Mouse (Mus musculus) CH12.LX (cell line): Measurements from ENCODE around the gene Proca1. TPM values are rescaled to one million over a fixed set of nuclear protein-coding genes. Genes with fewer than 3 reads are reported as not detected.

Experiments
- DNase-seq: peaks from one replicate; pipeline ENCODE4 v3.0.0-alpha.2; 2013; ENCODE audit errors: extremely low read depth
- H3K27ac ChIP-seq: 2 replicates; pipeline ENCODE4 v1.5.1; 2012; ENCODE audit warnings: low read depth, mild to moderate bottlenecking, control low read depth, moderate library complexity; ENCODE audit not compliant: insufficient read depth
- H3K27me3 ChIP-seq: replicated peaks from 2 replicates; pipeline ENCODE3; 2012; ENCODE audit warnings: inconsistent platforms
- H3K36me3 ChIP-seq, 2 experiments: replicated peaks in 1 of 2; 2 replicates each; pipeline versions ENCODE3 to v1.6.1; 2012; ENCODE audit warnings: inconsistent platforms in 1 of 2, low read length in 1 of 2, mild to moderate bottlenecking in 1 of 2, mixed read lengths in 1 of 2, moderate library complexity in 1 of 2; ENCODE audit not compliant: control insufficient read depth in 1 of 2, insufficient read depth in 1 of 2
- H3K4me1 ChIP-seq, 2 experiments: 2 replicates each; pipeline ENCODE4 v1.6.1; 2012; ENCODE audit warnings: inconsistent platforms in 1 of 2, moderate library complexity in 1 of 2; ENCODE audit not compliant: insufficient read depth in 2 of 2, control insufficient read depth in 1 of 2
- H3K4me2 ChIP-seq: 2 replicates; pipeline ENCODE4 v1.6.1; 2012; ENCODE audit warnings: low read depth, mild to moderate bottlenecking, control low read depth; ENCODE audit not compliant: poor library complexity, insufficient read depth, severe bottlenecking
- H3K4me3 ChIP-seq, 3 experiments: fragments of 150-350 bp in 1 of 3; sonication (generic) in 1 of 3; replicated peaks in 1 of 3; 2 replicates each; pipeline versions ENCODE3 to v1.5.1; 2011 to 2012; ENCODE audit warnings: low read depth in 2 of 3, low read length in 2 of 3, mild to moderate bottlenecking in 2 of 3, moderate library complexity in 2 of 3, control low read depth in 1 of 3, improper control_type of control experiment in 1 of 3, inconsistent platforms in 1 of 3, mixed read lengths in 1 of 3; ENCODE audit not compliant: poor library complexity in 1 of 3
- H3K79me2 ChIP-seq: replicated peaks from 2 replicates; pipeline ENCODE4 v1.6.1; 2012; ENCODE audit warnings: mild to moderate bottlenecking, moderate library complexity; ENCODE audit not compliant: control insufficient read depth, poor library complexity, insufficient read depth, severe bottlenecking; ENCODE audit errors: extremely low read depth
- H3K9ac ChIP-seq: 2 replicates; pipeline ENCODE4 v1.6.1; 2012; ENCODE audit warnings: low read depth, mild to moderate bottlenecking, control low read depth, moderate library complexity; ENCODE audit not compliant: insufficient read depth
- H3K9me3 ChIP-seq: replicated peaks from 2 replicates; pipeline ENCODE3; 2012; ENCODE audit warnings: low read length, inconsistent platforms, mixed read lengths
- BHLHE40 ChIP-seq: IDR thresholded peaks from 2 replicates; pipeline ENCODE4 v1.6.1; 2011; ENCODE audit warnings: mild to moderate bottlenecking, low read depth, low read length, improper control_type of control experiment
- CHD1 ChIP-seq: IDR thresholded peaks from 2 replicates; pipeline ENCODE4 v1.6.1; 2012; ENCODE audit warnings: low read depth, low read length, improper control_type of control experiment, inconsistent platforms
- CHD2 ChIP-seq: IDR thresholded peaks from 2 replicates; pipeline ENCODE4 v1.6.1; 2011; ENCODE audit warnings: low read length, improper control_type of control experiment
- CTCF ChIP-seq, 2 experiments: IDR thresholded peaks in 1 of 2; conservative IDR thresholded peaks in 1 of 2; 2 replicates each; pipeline ENCODE4 v1.5.1; 2011 to 2012; ENCODE audit warnings: low read depth in 2 of 2, low read length in 2 of 2, improper control_type of control experiment in 1 of 2, inconsistent platforms in 1 of 2, mild to moderate bottlenecking in 1 of 2, moderate library complexity in 1 of 2
- E2F4 ChIP-seq: IDR thresholded peaks from 2 replicates; pipeline ENCODE4 v1.6.1; 2011; ENCODE audit warnings: low read depth, low read length, improper control_type of control experiment; ENCODE audit not compliant: insufficient replicate concordance
- ELF1 ChIP-seq: IDR thresholded peaks from 2 replicates; pipeline ENCODE4 v1.6.1; 2014; ENCODE audit warnings: low read depth, mild to moderate bottlenecking, inconsistent platforms, low read length, improper control_type of control experiment
- EP300 ChIP-seq: IDR thresholded peaks from 2 replicates; pipeline ENCODE4 v1.6.1; 2011; ENCODE audit warnings: low read length, improper control_type of control experiment
- ETS1 ChIP-seq: conservative IDR thresholded peaks from 2 replicates; pipeline ENCODE4 v1.6.1; 2012; ENCODE audit warnings: low read depth, mild to moderate bottlenecking, inconsistent platforms, low read length, improper control_type of control experiment, moderate library complexity
- GABPA ChIP-seq: IDR thresholded peaks from 2 replicates; pipeline ENCODE4 v1.6.1; 2012; ENCODE audit warnings: low read depth, low read length, improper control_type of control experiment, inconsistent platforms; ENCODE audit not compliant: insufficient replicate concordance
- HCFC1 ChIP-seq: IDR thresholded peaks from 2 replicates; pipeline ENCODE4 v1.6.1; 2012; ENCODE audit warnings: low read depth, mild to moderate bottlenecking, inconsistent platforms, low read length, improper control_type of control experiment
- IRF4 ChIP-seq: IDR thresholded peaks from 2 replicates; pipeline ENCODE4 v1.6.1; 2014; ENCODE audit warnings: low read depth, mild to moderate bottlenecking, inconsistent platforms, low read length, improper control_type of control experiment
- JUN ChIP-seq: IDR thresholded peaks from 2 replicates; pipeline ENCODE4 v1.6.1; 2011; ENCODE audit warnings: low read depth, mild to moderate bottlenecking, low read length, improper control_type of control experiment, moderate library complexity; ENCODE audit not compliant: insufficient read depth
- JUND ChIP-seq: conservative IDR thresholded peaks from 2 replicates; pipeline ENCODE4 v1.6.1; 2011; ENCODE audit warnings: low read depth, low read length, improper control_type of control experiment
- KAT2A ChIP-seq: IDR thresholded peaks from 2 replicates; pipeline ENCODE4 v1.6.1; 2012; ENCODE audit warnings: low read length, improper control_type of control experiment, inconsistent platforms; ENCODE audit not compliant: insufficient replicate concordance
- MAFK ChIP-seq: IDR thresholded peaks from 2 replicates; pipeline ENCODE4 v1.6.1; 2011; ENCODE audit warnings: low read length, improper control_type of control experiment; ENCODE audit not compliant: insufficient replicate concordance
- MAX ChIP-seq: IDR thresholded peaks from 2 replicates; pipeline ENCODE4 v1.6.1; 2011; ENCODE audit warnings: low read length, improper control_type of control experiment
- MAZ ChIP-seq: IDR thresholded peaks from 2 replicates; pipeline ENCODE4 v1.6.1; 2012; ENCODE audit warnings: low read depth, mild to moderate bottlenecking, inconsistent platforms, low read length, improper control_type of control experiment, moderate library complexity
- MEF2A ChIP-seq: IDR thresholded peaks from 2 replicates; pipeline ENCODE4 v1.6.1; 2014; ENCODE audit warnings: low read depth, mild to moderate bottlenecking, inconsistent platforms, low read length, improper control_type of control experiment, borderline replicate concordance
- MXI1 ChIP-seq: IDR thresholded peaks from 2 replicates; pipeline ENCODE4 v1.6.1; 2011; ENCODE audit warnings: mild to moderate bottlenecking, low read depth, low read length, improper control_type of control experiment
- MYC ChIP-seq: IDR thresholded peaks from 2 replicates; pipeline ENCODE4 v1.6.1; 2011; ENCODE audit warnings: low read depth, mild to moderate bottlenecking, improper control_type of control experiment, low read length
- NELFE ChIP-seq: IDR thresholded peaks from 2 replicates; pipeline ENCODE4 v1.6.1; 2011; ENCODE audit warnings: low read depth, low read length, improper control_type of control experiment
- NRF1 ChIP-seq: IDR thresholded peaks from 2 replicates; pipeline ENCODE4 v1.6.1; 2014; ENCODE audit warnings: low read depth, mild to moderate bottlenecking, inconsistent platforms, low read length, improper control_type of control experiment, moderate library complexity
- PAX5 ChIP-seq: IDR thresholded peaks from 2 replicates; pipeline ENCODE4 v1.6.1; 2012; ENCODE audit warnings: low read length, inconsistent platforms, mixed read lengths
- POLR2A ChIP-seq: IDR thresholded peaks from 2 replicates; pipeline ENCODE4 v1.6.1; 2011; ENCODE audit warnings: low read depth, mild to moderate bottlenecking, improper control_type of control experiment, low read length
- POLR2AphosphoS2 ChIP-seq: IDR thresholded peaks from 2 replicates; pipeline ENCODE4 v1.6.1; 2011; ENCODE audit warnings: low read depth, low read length, improper control_type of control experiment
- RAD21 ChIP-seq: IDR thresholded peaks from 2 replicates; pipeline ENCODE4 v1.6.1; 2011; ENCODE audit warnings: low read depth, mild to moderate bottlenecking, low read length, improper control_type of control experiment, moderate library complexity
- RCOR1 ChIP-seq: conservative IDR thresholded peaks from 2 replicates; pipeline ENCODE4 v1.6.1; 2012; ENCODE audit warnings: low read depth, mild to moderate bottlenecking, inconsistent platforms, low read length, improper control_type of control experiment
- SIN3A ChIP-seq: IDR thresholded peaks from 2 replicates; pipeline ENCODE4 v1.6.1; 2012; ENCODE audit warnings: low read length, improper control_type of control experiment, inconsistent platforms
- SMC3 ChIP-seq: IDR thresholded peaks from 2 replicates; pipeline ENCODE4 v1.6.1; 2011; ENCODE audit warnings: low read depth, low read length, improper control_type of control experiment
- TBP ChIP-seq: conservative IDR thresholded peaks from 2 replicates; pipeline ENCODE4 v1.6.1; 2011; ENCODE audit warnings: low read depth, low read length, improper control_type of control experiment
- TCF12 ChIP-seq: IDR thresholded peaks from 2 replicates; pipeline ENCODE4 v1.6.1; 2014; ENCODE audit warnings: low read depth, mild to moderate bottlenecking, inconsistent platforms, low read length, improper control_type of control experiment
- UBTF ChIP-seq: IDR thresholded peaks from 2 replicates; pipeline ENCODE4 v1.6.1; 2012; ENCODE audit warnings: low read depth, mild to moderate bottlenecking, inconsistent platforms, low read length, improper control_type of control experiment, moderate library complexity
- USF1 ChIP-seq: IDR thresholded peaks from 2 replicates; pipeline ENCODE4 v1.6.1; 2014; ENCODE audit warnings: low read depth, mild to moderate bottlenecking, inconsistent platforms, low read length, improper control_type of control experiment
- USF2 ChIP-seq: conservative IDR thresholded peaks from 2 replicates; pipeline ENCODE4 v1.6.1; 2011; ENCODE audit warnings: low read depth, low read length, improper control_type of control experiment
- ZC3H11A ChIP-seq: IDR thresholded peaks from 2 replicates; pipeline ENCODE4 v1.6.1; 2012; ENCODE audit warnings: low read depth, mild to moderate bottlenecking, inconsistent platforms, low read length, improper control_type of control experiment
- ZKSCAN1 ChIP-seq: IDR thresholded peaks from 2 replicates; pipeline ENCODE4 v1.6.1; 2012; ENCODE audit warnings: low read depth, inconsistent platforms, low read length, improper control_type of control experiment, borderline replicate concordance
- ZMIZ1 ChIP-seq: IDR thresholded peaks from 2 replicates; pipeline ENCODE4 v1.6.1; 2012; ENCODE audit warnings: low read depth, mild to moderate bottlenecking, inconsistent platforms, low read length, improper control_type of control experiment
- ZNF384 ChIP-seq: IDR thresholded peaks from 2 replicates; pipeline ENCODE4 v1.6.1; 2012; ENCODE audit warnings: low read depth, low read length, improper control_type of control experiment, inconsistent platforms
- dilution Hi-C: fragments of 300-500 bp; cut with MboI; formaldehyde crosslinking; loops from 2 replicates; pipeline ENCODE4 v1.14.3; 2020; ENCODE audit warnings: low sequenced_read_pairs; ENCODE audit not compliant: extremely low pct_unique_long_range_greater_than_20kb, extremely low pct_ligation_motif_present
- in situ Hi-C: fragments of 300-500 bp; cut with MboI; formaldehyde crosslinking; loops from 3 replicates; pipeline ENCODE4 v1.14.3; 2019; ENCODE audit warnings: low sequenced_read_pairs, low pct_ligation_motif_present, low pct_unique_long_range_greater_than_20kb, mixed read lengths
- polyA plus RNA-seq: library from polyadenylated mRNA; unstranded; fragments of >175 nt; gene quantifications from 2 replicates; pipeline ENCODE4 v1.2.1, GENCODE M21; 2012; ENCODE audit warnings: low read depth; ENCODE audit not compliant: insufficient read length
- total RNA-seq, 2 experiments: library from RNA; depleted of rRNA; stranded (reverse); fragments of 300-350 nt in 1 of 2; fragments of >200 nt in 1 of 2; gene quantifications; 2 replicates each; pipeline ENCODE4 v1.2.3; 2012 to 2014

Proca1 gene
- total and polyA plus RNA-seq, 3 experiments = 0.40 TPM; not detected in 2

- peak within 1 kb of the TSS; percentile 73 for H3K4me2 ChIP-seq
- H3K4me3 ChIP-seq = peak within 1 kb of the TSS; percentile 65 to 72 (median 66)
- TF ChIP-seq PAX5 = no peak
- TF ChIP-seq RCOR1 = no peak
- no peak for TF ChIP-seq USF2
- TF ChIP-seq KAT2A = no peak
- no peak for TF ChIP-seq HCFC1
- no peak for TF ChIP-seq USF1
- peak; percentile 92 for TF ChIP-seq NELFE
- no peak for TF ChIP-seq CHD1
- no peak; the same call in 1 of the 2 replicates for TF ChIP-seq SMC3
- peak; percentile 20; the same call in 1 of the 2 replicates for TF ChIP-seq BHLHE40
- no peak for TF ChIP-seq ETS1
- peak; percentile 8; the same call in 1 of the 2 replicates for TF ChIP-seq MAX
- TF ChIP-seq TCF12 = peak; percentile 47; the same call in 1 of the 2 replicates
- TF ChIP-seq EP300 = no peak
- TF ChIP-seq ZKSCAN1 = no peak
- peak; percentile 44; the same call in 1 of the 2 replicates for TF ChIP-seq POLR2AphosphoS2
- TF ChIP-seq RAD21 = no peak
- peak; percentile 89 for TF ChIP-seq NRF1
- TF ChIP-seq JUND = no peak
- no peak; the same call in none of the 2 replicates for TF ChIP-seq MEF2A
- peak; percentile 16; the same call in 1 of the 2 replicates for TF ChIP-seq ELF1
- no peak for TF ChIP-seq SIN3A
- TF ChIP-seq MYC = no peak
- no peak for TF ChIP-seq MXI1
- no peak for TF ChIP-seq MAFK
- TF ChIP-seq GABPA = no peak
- TF ChIP-seq IRF4 = no peak
- TF ChIP-seq TBP = peak; percentile 33; the same call in 1 of the 2 replicates
- TF ChIP-seq MAZ = peak; percentile 34; the same call in 1 of the 2 replicates
- peak; percentile 68 for TF ChIP-seq ZMIZ1
- no peak for TF ChIP-seq ZNF384
- TF ChIP-seq E2F4 = no peak
- TF ChIP-seq POLR2A = peak; percentile 81
- TF ChIP-seq UBTF = no peak
- no peak for TF ChIP-seq ZC3H11A
- TF ChIP-seq CHD2 = no peak
- TF ChIP-seq CTCF (conservative IDR thresholded peaks at IDR 0.05 in 1 of 2, IDR thresholded peaks at IDR 0.05 in 1 of 2; ENCODE audit: low read depth in 2 of 2, low read length in 2 of 2) = no peak
- no peak for TF ChIP-seq JUN
- no peaks in the 10 kb centered on the region for H3K9me3 ChIP-seq
- H3K36me3 ChIP-seq = peaks cover 22 to 40% of the 10 kb centered on the region in 2 experiments
- peak within 1 kb of the TSS; percentile 74 for H3K9ac ChIP-seq
- H3K4me1 ChIP-seq = peaks cover 13 to 69% of the 10 kb centered on the region in 2 experiments
- H3K27ac ChIP-seq = peak within 1 kb of the TSS; percentile 94
- peaks cover 19% of the 10 kb centered on the region for H3K79me2 ChIP-seq
- in situ Hi-C loops = loop anchor here (5.0 to 10.0 kb wide), 3 partner anchors 119 to 349 kb away; no protein-coding TSS in a partner anchor
- dilution Hi-C loops = no loop called here
- DNase-seq = peak; percentile 98
- H3K27me3 ChIP-seq = no peaks in the 10 kb centered on the region
These were observed 16.8 kb upstream of the Proca1 start, which contains the start of the genes Nek8 and Tlcd1 for GRCm38 (mm10) chr11:78176402-78176862. Gene Nek8, minus strand, starts transcription at chr11:78176675. Gene Tlcd1, plus strand, starts transcription at chr11:78176711.
